Mouse (Mus musculus) E14TG2a.4 (cell line): ENCODE results near the gene Eefsec.

Source experiments
- CTCF ChIP-seq: conservative IDR thresholded peaks from 2 replicates; pipeline ENCODE4 v1.5.1; 2014; ENCODE audit warnings: low read length
- POU5F1 ChIP-seq: IDR thresholded peaks from 2 replicates; pipeline ENCODE4 v1.6.1; 2014; ENCODE audit warnings: low read length, borderline replicate concordance

GRCm38 (mm10) chr6:88465181-88465920 lies 19.0 kb upstream of the Eefsec start, which contains the start of gene Ruvbl1:
- TF ChIP-seq CTCF (no peak), POU5F1 (no peak)
